Mouse (Mus musculus) MEL (cell line): ENCODE results near the gene Hpcal1.

Source experiments
- CTCF ChIP-seq, 3 experiments: IDR thresholded peaks in 2 of 3; conservative IDR thresholded peaks in 1 of 3; 2 replicates each; pipeline ENCODE4 v1.5.1; 2011 to 2012; ENCODE audit warnings: low read length in 3 of 3, low read depth in 2 of 3, mild to moderate bottlenecking in 2 of 3, improper control_type of control experiment in 1 of 3, inconsistent platforms in 1 of 3, mixed read lengths in 1 of 3, moderate library complexity in 1 of 3; ENCODE audit not compliant: control insufficient read depth in 1 of 3, insufficient read depth in 1 of 3, poor library complexity in 1 of 3, severe bottlenecking in 1 of 3
- POLR2AphosphoS2 ChIP-seq: IDR thresholded peaks from 2 replicates; pipeline ENCODE4 v1.6.1; 2011; ENCODE audit warnings: low read length, improper control_type of control experiment
- TCF12 ChIP-seq: IDR thresholded peaks from 2 replicates; pipeline ENCODE4 v1.6.1; 2014; ENCODE audit warnings: low read depth, mild to moderate bottlenecking, inconsistent platforms, low read length, improper control_type of control experiment, moderate library complexity

DNA sequence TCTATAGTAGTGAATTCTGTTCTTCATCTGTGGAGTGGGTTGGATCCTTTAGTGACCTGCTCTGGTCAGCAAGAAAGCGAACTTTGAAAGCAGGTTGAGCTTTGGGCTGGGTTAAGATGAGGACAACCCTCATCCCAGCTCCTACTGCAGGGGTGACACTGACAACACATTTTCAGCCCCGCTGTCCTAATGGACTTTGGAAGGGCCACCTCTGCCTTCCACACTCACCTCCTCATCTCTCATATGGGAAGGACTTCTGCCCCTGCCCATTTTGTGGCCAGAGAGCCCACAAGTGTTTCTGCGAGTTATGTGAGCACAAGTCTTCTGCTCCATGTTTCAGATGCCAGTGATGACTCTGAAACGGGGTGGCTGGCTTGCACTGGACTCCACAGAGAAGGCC is 41.9 kb downstream of the Hpcal1 start:
- TF ChIP-seq CTCF (IDR thresholded peaks at IDR 0.05 in 2 of 3, conservative IDR thresholded peaks at IDR 0.05 in 1 of 3; ENCODE audit: control insufficient read depth in 1 of 3, insufficient read depth in 1 of 3, low read depth in 2 of 3, low read length in 3 of 3, poor library complexity in 1 of 3, severe bottlenecking in 1 of 3) (no peak), POLR2AphosphoS2 (no peak), TCF12 (no peak)
